Mouse (Mus musculus) thymus, adult 2 months (tissue): Measurements from ENCODE around the gene D17Wsu92e. TPM values are rescaled to one million over a fixed set of nuclear protein-coding genes. Genes with fewer than 3 reads are reported as not detected.

Experiments used
- DNase-seq: peaks from one replicate; pipeline ENCODE4 v3.0.0; 2021
- H3K27ac ChIP-seq: fragments of 200-500 bp; 2 replicates; pipeline ENCODE4 v1.5.1; 2012; ENCODE audit warnings: low read length, control low read depth; ENCODE audit not compliant: control insufficient read depth, insufficient read depth
- H3K27me3 ChIP-seq: fragments of 200-500 bp; 2 replicates; pipeline ENCODE4 v1.6.1; 2012; ENCODE audit warnings: mild to moderate bottlenecking, low read length, moderate library complexity, mixed read lengths; ENCODE audit not compliant: control insufficient read depth, insufficient read depth
- H3K36me3 ChIP-seq: fragments of 200-500 bp; 2 replicates; pipeline ENCODE4 v1.6.1; 2012; ENCODE audit warnings: mild to moderate bottlenecking, low read length, moderate library complexity; ENCODE audit not compliant: control insufficient read depth, insufficient read depth
- H3K4me1 ChIP-seq: fragments of 200-500 bp; replicated peaks from 2 replicates; pipeline ENCODE4 v1.6.1; 2012; ENCODE audit warnings: low read length; ENCODE audit not compliant: control insufficient read depth, insufficient read depth
- H3K4me3 ChIP-seq: fragments of 200-500 bp; 2 replicates; pipeline ENCODE4 v1.5.1; 2012; ENCODE audit warnings: mild to moderate bottlenecking, low read length, control low read depth, moderate library complexity; ENCODE audit not compliant: control insufficient read depth, insufficient read depth
- CTCF ChIP-seq: fragments of 200-500 bp; IDR thresholded peaks from 2 replicates; pipeline ENCODE4 v1.5.1; 2012; ENCODE audit warnings: mild to moderate bottlenecking, control low read depth, low read length, moderate library complexity, borderline replicate concordance; ENCODE audit not compliant: control insufficient read depth, poor library complexity, insufficient read depth; ENCODE audit errors: extremely low read depth
- POLR2A ChIP-seq: fragments of 200-500 bp; IDR thresholded peaks from 2 replicates; pipeline ENCODE4 v1.6.1; 2012; ENCODE audit warnings: mild to moderate bottlenecking, low read length, control low read depth, moderate library complexity; ENCODE audit not compliant: control insufficient read depth, poor library complexity, insufficient read depth; ENCODE audit errors: extremely low read depth
- WGBS: fragments of 180-500 bp; shearing (Covaris S2); methylation state at CpG from one replicate; pipeline ENCODE4 v1.1.7; 2018; 5-methylcytosine and 5-hydroxymethylcytosine counted together
- polyA plus RNA-seq: library from polyadenylated mRNA; depleted of rRNA; stranded (reverse); fragments of >200 nt; gene quantifications from 2 replicates; pipeline ENCODE4 v1.2.3, GENCODE M21; 2012; rRNA removed

The D17Wsu92e gene
- polyA plus RNA-seq, 1 experiment = 97.5 TPM

GRCm38 (mm10) chr17:27703961-27704621 lies 116.4 kb downstream of the D17Wsu92e start:
- TF ChIP-seq POLR2A = no peak
- no peak for TF ChIP-seq CTCF
- Histone ChIP-seq H3K4me1 (peaks cover 6% of the 10 kb centered on the region), H3K27me3 (no peaks in the 10 kb centered on the region), H3K36me3 (no peaks in the 10 kb centered on the region), H3K4me3 (no peak overlapping the region), H3K27ac (no peak overlapping the region)
- WGBS = 67% methylated on average over 5 of the region's 5 CpGs
- no peak for DNase-seq

GRCm38 (mm10) chr17:27702518-27702917 lies 117.9 kb downstream of the D17Wsu92e start:
- Histone ChIP-seq H3K4me1 (peaks cover 3% of the 10 kb centered on the region), H3K36me3 (no peaks in the 10 kb centered on the region), H3K27ac (no peak overlapping the region), H3K4me3 (no peak overlapping the region), H3K27me3 (no peaks in the 10 kb centered on the region)
- WGBS = 3% methylated on average over 34 of the region's 34 CpGs
- TF ChIP-seq CTCF (peak; percentile 80), POLR2A (no peak)
- peak; percentile 15 for DNase-seq

- Histone ChIP-seq H3K27me3 (no peaks in the 10 kb centered on the region), H3K4me1 (peaks cover 3% of the 10 kb centered on the region), H3K36me3 (no peaks in the 10 kb centered on the region), H3K4me3 (no peak overlapping the region), H3K27ac (no peak overlapping the region)
- no peak for DNase-seq
- no peak for TF ChIP-seq POLR2A
- TF ChIP-seq CTCF = no peak
- 96% methylated on average over 6 of the region's 6 CpGs for WGBS
These were observed 118.6 kb downstream of the D17Wsu92e start for GRCm38 (mm10) chr17:27701856-27702255.

Other genes with a start within 250 kb of the D17Wsu92e start
- 86.3 and 110 TPM in 2 replicates for gene Nudt3, start 197.2 kb downstream of the D17Wsu92e start, polyA plus RNA-seq
- not detected in 2 replicates for gene RPS10-NUDT3, start 185.4 kb downstream of the D17Wsu92e start, polyA plus RNA-seq
- gene Rps10, start 184.0 kb downstream of the D17Wsu92e start, polyA plus RNA-seq = 1,664 and 2,025 TPM in 2 replicates
- 24.0 and 24.7 TPM in 2 replicates for gene Pacsin1, start 165.1 kb downstream of the D17Wsu92e start, polyA plus RNA-seq
- 0.58 and 0.99 TPM in 2 replicates for gene Spdef, start 91.7 kb downstream of the D17Wsu92e start, polyA plus RNA-seq
- 192 and 207 TPM in 2 replicates for gene Snrpc, start 17.5 kb upstream of the D17Wsu92e start, polyA plus RNA-seq
- gene Uhrf1bp1, start 35.8 kb upstream of the D17Wsu92e start, polyA plus RNA-seq = 4.4 and 4.7 TPM in 2 replicates
- gene Anks1, start 88.7 kb upstream of the D17Wsu92e start, polyA plus RNA-seq = 103 and 109 TPM in 2 replicates
- gene Taf11, start 89.2 kb upstream of the D17Wsu92e start, polyA plus RNA-seq = 12.5 and 13.6 TPM in 2 replicates